Mouse (Mus musculus) liver, postnatal 0 days (tissue): ENCODE data around the gene Ccdc89.

ENCODE experiments used
- CTCF ChIP-seq: sonication (generic); IDR thresholded peaks from 2 replicates; pipeline ENCODE4 v1.5.1; 2016; ENCODE audit warnings: antibody characterized with exemption, low read depth
- EP300 ChIP-seq: IDR thresholded peaks from 2 replicates; pipeline ENCODE4 v1.6.1; 2016; ENCODE audit warnings: antibody characterized with exemption, low read depth, mild to moderate bottlenecking

DNA sequence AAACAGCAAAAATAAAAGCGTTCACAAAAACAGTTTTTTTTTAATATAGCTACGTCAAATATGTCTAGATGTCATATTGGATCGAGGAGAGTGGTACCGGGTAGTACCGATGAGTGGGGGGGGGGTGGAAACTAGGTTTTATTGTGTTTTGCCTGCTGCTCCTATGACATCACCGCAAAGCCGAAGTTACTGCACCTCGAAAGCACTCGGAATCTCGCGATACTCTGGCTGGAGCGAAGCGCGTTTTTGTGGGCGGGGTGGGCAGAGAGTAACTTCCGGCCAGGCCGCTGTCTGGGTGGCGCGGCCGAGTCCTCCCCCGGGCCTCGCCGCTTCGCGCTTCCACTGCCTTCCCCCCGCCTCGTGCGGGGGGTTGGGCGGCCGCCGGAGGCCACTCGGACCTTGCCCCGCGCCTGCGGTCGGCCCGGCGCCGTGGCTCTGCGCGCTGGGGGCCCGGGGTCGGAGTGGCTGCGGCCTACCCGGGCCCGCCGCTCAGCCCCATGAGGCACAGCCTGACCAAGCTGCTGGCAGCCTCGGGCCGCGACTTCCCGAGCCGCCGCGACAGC, 16.2 kb downstream of the Ccdc89 start, which contains the start of gene Crebzf:
- TF ChIP-seq CTCF (no peak), EP300 (peak; percentile 82)
